Mouse (Mus musculus) testis, adult 2 months (tissue): ENCODE results near the gene Nek10. TPM values are rescaled to one million over a fixed set of nuclear protein-coding genes. Genes with fewer than 3 reads are reported as not detected.
"Not testable (repeated sequence)": the region's sequence is repeated elsewhere in the genome, so short reads cannot be mapped to it uniquely, and the experiment has no call there.

Experiments used
- H3K27ac ChIP-seq: fragments of 200-500 bp; 2 replicates; pipeline ENCODE4 v1.5.1; 2012; ENCODE audit warnings: low read depth, low read length; ENCODE audit not compliant: control insufficient read depth, insufficient read depth
- H3K27me3 ChIP-seq: fragments of 200-500 bp; 2 replicates; pipeline ENCODE4 v1.6.1; 2012; ENCODE audit warnings: mild to moderate bottlenecking, low read length, moderate library complexity; ENCODE audit not compliant: control insufficient read depth, insufficient read depth
- H3K36me3 ChIP-seq: fragments of 200-500 bp; 2 replicates; pipeline ENCODE4 v1.6.1; 2012; ENCODE audit warnings: mild to moderate bottlenecking, low read length; ENCODE audit not compliant: control insufficient read depth, insufficient read depth
- H3K4me1 ChIP-seq: fragments of 200-500 bp; 2 replicates; pipeline ENCODE4 v1.6.1; 2012; ENCODE audit warnings: low read length; ENCODE audit not compliant: control insufficient read depth, insufficient read depth
- H3K4me3 ChIP-seq: fragments of 200-500 bp; 2 replicates; pipeline ENCODE4 v1.5.1; 2012; ENCODE audit warnings: low read depth, mild to moderate bottlenecking, low read length, moderate library complexity, mixed read lengths; ENCODE audit not compliant: control insufficient read depth
- CTCF ChIP-seq: fragments of 200-500 bp; IDR thresholded peaks from 2 replicates; pipeline ENCODE4 v1.5.1; 2012; ENCODE audit warnings: low read depth, mild to moderate bottlenecking, inconsistent platforms, low read length, moderate library complexity; ENCODE audit not compliant: control insufficient read depth, insufficient read depth, insufficient replicate concordance
- POLR2A ChIP-seq: fragments of 200-500 bp; IDR thresholded peaks from 2 replicates; pipeline ENCODE4 v1.6.1; 2012; ENCODE audit warnings: low read depth, mild to moderate bottlenecking, inconsistent platforms, low read length, moderate library complexity; ENCODE audit not compliant: control insufficient read depth
- polyA plus RNA-seq: library from polyadenylated mRNA; depleted of rRNA; stranded (reverse); fragments of >200 nt; gene quantifications from 2 replicates; pipeline ENCODE4 v1.2.3, GENCODE M21; 2012

The Nek10 gene
- polyA plus RNA-seq, 1 experiment = 1.8 TPM

DNA sequence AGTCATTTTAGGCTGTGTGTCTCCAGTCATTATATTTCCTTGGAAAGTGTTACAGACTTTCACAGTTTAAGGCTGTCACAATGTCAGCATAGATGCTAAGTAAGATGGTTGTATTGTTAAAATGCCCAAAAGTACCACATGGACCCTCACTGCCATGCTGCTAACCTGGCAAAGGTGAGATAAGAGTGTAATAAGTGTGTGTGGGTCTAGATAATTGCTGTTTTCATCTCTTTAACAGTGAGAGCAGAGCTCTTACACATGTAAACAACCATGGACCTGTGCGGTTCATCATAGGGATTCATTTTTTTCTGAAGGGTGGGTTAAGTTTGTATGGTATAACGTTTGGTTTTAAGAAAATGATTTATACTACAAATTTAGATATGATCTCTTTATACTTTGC lies 167.4 kb downstream of the Nek10 start:
- Histone ChIP-seq H3K4me3 (no peak overlapping the region), H3K27ac (no peak overlapping the region), H3K27me3 (no peaks in the 10 kb centered on the region), H3K36me3 (no peaks in the 10 kb centered on the region), H3K4me1 (no peaks in the 10 kb centered on the region)
- no peak for TF ChIP-seq POLR2A
- no peak for TF ChIP-seq CTCF

DNA sequence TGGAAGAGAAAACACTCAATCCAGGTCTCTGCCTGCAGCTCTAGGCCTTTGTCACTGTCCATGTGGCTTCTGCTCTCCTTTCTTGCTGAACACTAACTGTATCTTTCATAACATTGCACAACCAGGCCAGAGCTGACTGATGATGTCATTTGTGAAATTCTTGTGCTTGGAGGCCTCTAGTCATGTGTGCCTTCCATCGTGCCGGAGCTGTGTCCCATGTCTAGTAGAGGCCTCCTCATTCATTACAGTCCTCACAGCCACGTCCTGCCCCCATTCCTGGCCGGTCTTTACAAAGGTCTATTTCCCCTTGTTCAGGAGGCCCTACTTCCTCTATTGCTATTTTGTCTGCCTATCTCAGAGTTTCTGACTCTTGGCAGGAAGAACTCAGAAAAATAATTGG lies 167.8 kb downstream of the Nek10 start:
- H3K27me3 ChIP-seq = no peaks in the 10 kb centered on the region
- H3K4me1 ChIP-seq = no peaks in the 10 kb centered on the region
- no peak overlapping the region for H3K27ac ChIP-seq
- H3K4me3 ChIP-seq = no peak overlapping the region
- H3K36me3 ChIP-seq = no peaks in the 10 kb centered on the region
- TF ChIP-seq CTCF (no peak), POLR2A (no peak)

DNA sequence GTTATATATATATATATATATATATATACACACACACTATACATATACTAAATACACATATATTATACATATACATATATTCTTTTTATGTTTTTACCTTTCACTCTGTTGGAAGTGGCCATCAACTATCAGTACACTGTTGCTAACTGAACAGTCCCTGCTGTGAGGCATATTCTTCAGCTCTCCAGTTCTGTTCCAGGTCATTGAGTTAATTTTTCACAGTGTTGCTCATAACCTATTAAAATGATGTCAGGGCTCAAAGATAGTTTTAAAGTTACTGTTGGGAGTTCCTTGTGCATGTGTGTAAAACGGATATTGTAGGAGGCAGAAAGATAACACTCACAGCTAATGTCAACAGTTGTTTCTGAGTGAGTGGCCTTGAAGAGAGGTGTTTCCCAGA lies 170.9 kb downstream of the Nek10 start:
- H3K27me3 ChIP-seq = no peaks in the 10 kb centered on the region
- no peaks in the 10 kb centered on the region for H3K36me3 ChIP-seq
- H3K4me3 ChIP-seq = no peak overlapping the region
- no peak overlapping the region for H3K27ac ChIP-seq
- TF ChIP-seq POLR2A = no peak
- H3K4me1 ChIP-seq = no peaks in the 10 kb centered on the region

DNA sequence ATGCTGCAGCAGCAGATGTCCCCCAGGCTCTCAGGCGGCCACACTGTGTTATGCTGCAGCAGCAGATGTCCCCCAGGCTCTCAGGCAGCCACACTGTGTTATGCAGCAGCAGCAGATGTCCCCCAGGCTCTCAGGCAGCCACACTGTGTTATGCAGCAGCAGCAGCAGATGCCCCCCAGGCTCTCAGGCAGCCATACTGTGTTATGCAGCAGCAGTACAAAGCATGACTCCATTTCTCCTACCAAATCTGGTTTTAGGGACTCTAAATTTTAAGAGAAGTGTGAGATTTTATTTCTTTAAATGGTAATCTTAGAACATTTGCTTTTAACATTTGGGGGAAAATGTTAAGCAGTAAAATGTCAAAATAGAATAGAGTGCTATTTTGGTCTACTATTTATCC lies 180.9 kb downstream of the Nek10 start:
- not testable (repeated sequence) for H3K4me1 ChIP-seq, H3K27ac ChIP-seq, H3K4me3 ChIP-seq

DNA sequence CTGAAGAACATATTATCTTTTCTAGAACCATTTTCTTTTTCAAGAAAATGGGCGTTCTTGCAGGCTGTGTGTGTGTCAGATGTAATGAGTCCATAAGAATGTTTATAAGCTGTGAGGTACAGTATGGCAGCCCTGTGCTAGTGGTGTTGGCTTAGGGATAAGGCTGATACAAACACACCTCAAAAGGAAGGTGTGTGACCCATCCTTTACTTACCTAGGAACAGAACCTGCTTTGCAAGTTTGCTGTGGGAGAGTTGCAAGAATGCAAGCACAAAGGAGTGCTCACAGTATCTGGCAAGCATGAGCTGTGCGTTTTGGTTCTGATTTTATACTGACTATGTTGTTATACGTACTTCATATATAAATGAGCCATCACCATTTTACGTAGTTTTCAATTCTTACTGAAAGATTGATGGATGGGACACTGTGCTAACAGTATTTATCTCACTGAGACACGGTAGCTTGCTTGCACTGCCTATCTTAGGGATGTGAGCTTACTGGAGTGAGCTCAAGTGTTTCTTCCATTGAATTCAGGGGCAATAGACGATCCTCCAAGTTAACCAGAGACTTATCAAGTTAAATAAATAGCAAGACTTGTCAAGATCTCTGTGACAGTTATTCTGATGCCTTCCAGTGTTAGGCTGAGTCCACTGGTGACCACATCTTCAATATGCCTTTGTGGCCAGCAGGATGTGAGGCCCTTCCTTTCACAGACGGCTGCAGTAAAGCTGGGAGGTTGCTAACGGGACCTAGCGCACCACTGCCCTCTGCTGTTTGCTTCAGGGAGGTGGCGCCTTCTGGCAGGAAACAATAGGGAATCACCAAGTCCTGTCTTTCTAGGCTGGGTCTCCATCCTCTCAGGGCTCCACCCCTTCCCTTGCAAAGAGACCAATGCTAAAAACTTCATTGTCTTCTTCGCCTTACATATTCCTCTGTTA lies 181.8 kb downstream of the Nek10 start:
- no peaks in the 10 kb centered on the region for H3K36me3 ChIP-seq
- no peaks in the 10 kb centered on the region for H3K4me1 ChIP-seq
- no peak overlapping the region for H3K27ac ChIP-seq
- H3K27me3 ChIP-seq = no peaks in the 10 kb centered on the region
- H3K4me3 ChIP-seq = no peak overlapping the region
- TF ChIP-seq POLR2A (no peak), CTCF (peak; percentile 79; the same call in 1 of the 2 replicates)

More for the DNA sequence above, 180.9 kb downstream of the Nek10 start:
- H3K36me3 ChIP-seq, H3K27me3 ChIP-seq: not testable (repeated sequence)

DNA sequence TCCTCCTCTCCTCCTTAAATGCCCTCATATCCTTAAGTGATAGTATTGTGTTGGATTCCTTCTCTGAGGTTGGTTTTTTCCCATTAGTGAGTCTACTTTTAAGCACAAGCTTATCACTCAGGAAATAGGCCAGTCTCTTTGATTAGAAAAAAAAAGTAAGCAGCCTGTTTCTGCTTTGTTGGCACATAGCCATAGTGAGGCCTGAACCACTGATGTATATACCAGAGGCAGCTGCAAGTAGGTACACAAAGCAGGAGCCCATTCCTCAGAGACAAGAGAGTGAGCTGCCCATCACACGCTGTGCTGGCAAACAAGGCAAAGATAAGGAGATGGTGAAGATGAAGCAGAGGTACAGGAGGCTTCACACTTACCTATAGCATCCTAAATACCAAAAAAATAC lies 184.2 kb downstream of the Nek10 start:
- H3K27me3 ChIP-seq = no peaks in the 10 kb centered on the region
- no peaks in the 10 kb centered on the region for H3K36me3 ChIP-seq
- TF ChIP-seq POLR2A (no peak), CTCF (no peak)
- H3K4me1 ChIP-seq = no peaks in the 10 kb centered on the region
- no peak overlapping the region for H3K27ac ChIP-seq
- H3K4me3 ChIP-seq = no peak overlapping the region

DNA sequence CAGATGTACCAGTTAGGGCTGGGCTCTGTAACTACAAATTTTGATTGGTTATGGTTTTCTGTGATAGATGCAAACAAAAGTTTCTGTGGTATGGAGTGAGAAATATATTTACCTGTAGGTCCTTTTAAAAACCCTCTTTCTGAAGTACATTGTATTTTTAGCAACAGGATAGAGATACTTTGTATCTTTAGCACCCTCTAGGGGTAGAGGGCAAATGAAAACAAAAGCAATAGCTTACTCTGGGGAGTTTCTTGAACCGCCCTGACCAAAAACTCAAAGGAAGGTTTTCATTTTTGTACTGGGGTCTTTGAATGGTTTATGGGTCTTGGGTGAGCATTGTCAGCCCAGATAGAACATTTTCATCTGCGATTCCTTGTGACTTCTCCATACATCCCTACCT lies 188.4 kb downstream of the Nek10 start:
- Histone ChIP-seq H3K4me3 (no peak overlapping the region), H3K27ac (no peak overlapping the region), H3K27me3 (no peaks in the 10 kb centered on the region), H3K36me3 (no peaks in the 10 kb centered on the region), H3K4me1 (no peaks in the 10 kb centered on the region)
- TF ChIP-seq CTCF (no peak), POLR2A (no peak)
